Mouse (Mus musculus) forebrain, postnatal 0 days (tissue): ENCODE measurements around the gene E2f1. TPM values are rescaled to one million over a fixed set of nuclear protein-coding genes. Genes with fewer than 3 reads are reported as not detected.
A peak's percentile ranks its signal among the peaks of the same experiment; 100 is the strongest.

Experiments used
- ATAC-seq: fragments of 200-750 bp; cut with Nextera tagmentation; 2 replicates; pipeline ENCODE4 v1.8.0; 2017; ENCODE audit warnings: mild to moderate bottlenecking, moderate library complexity
- DNase-seq: peaks from one replicate; pipeline ENCODE4 v3.0.0-alpha.2; 2015
- H3K27ac ChIP-seq: fragments of 300-500 bp; sonication (generic); 2 replicates; pipeline ENCODE4 v1.5.1; 2014; ENCODE audit warnings: low read depth, mild to moderate bottlenecking, antibody characterized with exemption, low read length, moderate library complexity, mixed read lengths
- H3K27me3 ChIP-seq: fragments of 300-500 bp; sonication (generic); 2 replicates; pipeline ENCODE4 v1.6.1; 2014; ENCODE audit warnings: mild to moderate bottlenecking, low read length, mixed read lengths; ENCODE audit not compliant: insufficient read depth
- H3K36me3 ChIP-seq: fragments of 300-500 bp; sonication (generic); 2 replicates; pipeline ENCODE4 v1.6.1; 2014; ENCODE audit warnings: mild to moderate bottlenecking, moderate library complexity; ENCODE audit not compliant: insufficient read depth
- H3K4me1 ChIP-seq: fragments of 300-500 bp; sonication (generic); 2 replicates; pipeline ENCODE4 v1.6.1; 2014; ENCODE audit warnings: antibody characterized with exemption; ENCODE audit not compliant: insufficient read depth
- H3K4me2 ChIP-seq: fragments of 300-500 bp; sonication (generic); 2 replicates; pipeline ENCODE4 v1.6.1; 2014; ENCODE audit warnings: low read depth, mild to moderate bottlenecking, moderate library complexity
- H3K4me3 ChIP-seq: fragments of 300-500 bp; sonication (generic); 2 replicates; pipeline ENCODE4 v1.5.1; 2014; ENCODE audit warnings: low read depth, low read length, mixed read lengths
- H3K9ac ChIP-seq: fragments of 300-500 bp; sonication (generic); 2 replicates; pipeline ENCODE4 v1.6.1; 2014; ENCODE audit warnings: mild to moderate bottlenecking
- H3K9me3 ChIP-seq: fragments of 300-500 bp; sonication (generic); 2 replicates; pipeline ENCODE4 v1.6.1; 2016; ENCODE audit warnings: low read length
- CTCF ChIP-seq: sonication (generic); IDR thresholded peaks from 2 replicates; pipeline ENCODE4 v1.5.1; 2016; ENCODE audit warnings: antibody characterized with exemption, control low read depth, low read depth
- WGBS: fragments of 180-500 bp; shearing (Covaris S2); extraction: QIAGEN DNeasy Blood & Tissue Kit; methylation state at CpG from one replicate; pipeline ENCODE4 v1.1.7; 2014; 5-methylcytosine and 5-hydroxymethylcytosine counted together
- polyA plus RNA-seq: library from polyadenylated mRNA; unstranded; fragments of >200 nt; fragmentation: Nextera tagmentation; extraction: Ambion mirVana; gene quantifications from 2 replicates; pipeline ENCODE4 v1.2.1, GENCODE M21; 2015
- total RNA-seq: library from RNA; depleted of rRNA; stranded (reverse); fragments of >200 nt; gene quantifications from 2 replicates; pipeline ENCODE4 v1.2.3, GENCODE M21; 2014; rRNA removed

E2f1 gene
- total RNA-seq, result 2.8 and 3.0 TPM in 2 replicates
- polyA plus RNA-seq, result 4.7 and 4.9 TPM in 2 replicates

- Histone ChIP-seq H3K4me3 (peak within 1 kb of the TSS; percentile 83), H3K9ac (peak within 1 kb of the TSS; percentile 49), H3K4me2 (peak within 1 kb of the TSS; percentile 91), H3K27me3 (no peaks in the 10 kb centered on the region), H3K36me3 (no peaks in the 10 kb centered on the region), H3K27ac (peak within 1 kb of the TSS; percentile 54), H3K9me3 (no peaks in the 10 kb centered on the region), H3K4me1 (peaks cover 10% of the 10 kb centered on the region; the same call in 1 of the 2 replicates)
- WGBS, result 6% methylated on average over 31 of the region's 44 CpGs
- peak; percentile 23; the same call in 1 of the 2 replicates for TF ChIP-seq CTCF
- peak; percentile 96 for DNase-seq
- ATAC-seq, result peak; percentile 99
These were observed at the start of gene E2f1 for GRCm38 (mm10) chr2:154569836-154570286. TSS of gene E2f1 (minus strand) at chr2:154569892.

- 86% methylated on average over 3 of the region's 3 CpGs for WGBS
- H3K9me3 ChIP-seq, result no peaks in the 10 kb centered on the region
- no peak overlapping the region for H3K27ac ChIP-seq
- 0 out of 2 replicates have a peak, but pooled peaks cover 9% of the 10 kb centered on the region for H3K4me1 ChIP-seq
- TF ChIP-seq CTCF, result no peak
- H3K36me3 ChIP-seq, result no peaks in the 10 kb centered on the region
- no peak for ATAC-seq
- no peak overlapping the region for H3K4me2 ChIP-seq
- no peak for DNase-seq
- no peak overlapping the region for H3K4me3 ChIP-seq
- H3K27me3 ChIP-seq, result no peaks in the 10 kb centered on the region
- no peak overlapping the region for H3K9ac ChIP-seq
These were observed 47.4 kb upstream of the E2f1 start for GRCm38 (mm10) chr2:154617061-154617460.

- 95% methylated on average over 5 of the region's 5 CpGs for WGBS
- no peak for ATAC-seq
- Histone ChIP-seq H3K9me3 (no peaks in the 10 kb centered on the region), H3K27me3 (no peaks in the 10 kb centered on the region), H3K27ac (no peak overlapping the region), H3K9ac (no peak overlapping the region), H3K36me3 (no peaks in the 10 kb centered on the region), H3K4me2 (no peak overlapping the region), H3K4me3 (no peak overlapping the region), H3K4me1 (0 out of 2 replicates have a peak, but pooled peaks cover 9% of the 10 kb centered on the region)
- TF ChIP-seq CTCF, result no peak
- no peak for DNase-seq
These were observed 46.0 kb upstream of the E2f1 start for GRCm38 (mm10) chr2:154615674-154616073.

- DNase-seq (no peak), ATAC-seq (no peak)
- H3K9ac ChIP-seq, result 0 out of 2 replicates have a peak overlapping the region, but pooled peaks have one; percentile 89
- H3K27ac ChIP-seq, result no peak overlapping the region
- H3K4me1 ChIP-seq, result 0 out of 2 replicates have a peak, but pooled peaks cover 9% of the 10 kb centered on the region
- H3K36me3 ChIP-seq, result no peaks in the 10 kb centered on the region
- 71% methylated on average over 19 of the region's 19 CpGs for WGBS
- no peak for TF ChIP-seq CTCF
- H3K9me3 ChIP-seq, result no peaks in the 10 kb centered on the region
- H3K4me3 ChIP-seq, result no peak overlapping the region
- peak overlapping the region; percentile 71; the same call in 1 of the 2 replicates for H3K4me2 ChIP-seq
- H3K27me3 ChIP-seq, result no peaks in the 10 kb centered on the region
These were observed 45.3 kb upstream of the E2f1 start for GRCm38 (mm10) chr2:154614841-154615576.

GRCm38 (mm10) chr2:154613118-154614115, 43.7 kb upstream of the E2f1 start, which contains the start of the genes Zfp341 and 4930519P11Rik:
TSS of gene Zfp341 (plus strand) at chr2:154613297.
TSS of gene 4930519P11Rik (minus strand) at chr2:154613437.
- peak; percentile 86 for TF ChIP-seq CTCF
- no peaks in the 10 kb centered on the region for H3K27me3 ChIP-seq
- H3K9me3 ChIP-seq, result no peaks in the 10 kb centered on the region
- H3K27ac ChIP-seq, result peak within 1 kb of the TSS; percentile 98
- WGBS, result under 1% methylated on average over 75 of the region's 98 CpGs
- peak; percentile 93 for DNase-seq
- peak within 1 kb of the TSS; percentile 58 for H3K4me3 ChIP-seq
- peak within 1 kb of the TSS; percentile 71 for H3K4me2 ChIP-seq
- 0 out of 2 replicates have a peak, but pooled peaks cover 9% of the 10 kb centered on the region for H3K4me1 ChIP-seq
- peak within 1 kb of the TSS; percentile 89 for H3K9ac ChIP-seq
- peak; percentile 94 for ATAC-seq
- no peaks in the 10 kb centered on the region for H3K36me3 ChIP-seq

GRCm38 (mm10) chr2:154609050-154609767, 39.5 kb upstream of the E2f1 start:
- WGBS, result 71% methylated on average over 10 of the region's 10 CpGs
- H3K4me1 ChIP-seq, result 0 out of 2 replicates have a peak, but pooled peaks cover 4% of the 10 kb centered on the region
- no peak overlapping the region for H3K4me3 ChIP-seq
- H3K27me3 ChIP-seq, result no peaks in the 10 kb centered on the region
- no peak overlapping the region for H3K27ac ChIP-seq
- H3K9ac ChIP-seq, result no peak overlapping the region
- H3K9me3 ChIP-seq, result no peaks in the 10 kb centered on the region
- no peak overlapping the region for H3K4me2 ChIP-seq
- no peak for DNase-seq
- ATAC-seq, result no peak
- H3K36me3 ChIP-seq, result no peaks in the 10 kb centered on the region
- no peak for TF ChIP-seq CTCF
